Mouse (Mus musculus): ENCODE data around the gene Kif1a. TPM values are rescaled to one million over a fixed set of nuclear protein-coding genes. Genes with fewer than 3 reads are reported as not detected.

Gene Kif1a
- total RNA-seq, 2 experiments from 2014 or later = 1.4 to 5.7 TPM

DNA sequence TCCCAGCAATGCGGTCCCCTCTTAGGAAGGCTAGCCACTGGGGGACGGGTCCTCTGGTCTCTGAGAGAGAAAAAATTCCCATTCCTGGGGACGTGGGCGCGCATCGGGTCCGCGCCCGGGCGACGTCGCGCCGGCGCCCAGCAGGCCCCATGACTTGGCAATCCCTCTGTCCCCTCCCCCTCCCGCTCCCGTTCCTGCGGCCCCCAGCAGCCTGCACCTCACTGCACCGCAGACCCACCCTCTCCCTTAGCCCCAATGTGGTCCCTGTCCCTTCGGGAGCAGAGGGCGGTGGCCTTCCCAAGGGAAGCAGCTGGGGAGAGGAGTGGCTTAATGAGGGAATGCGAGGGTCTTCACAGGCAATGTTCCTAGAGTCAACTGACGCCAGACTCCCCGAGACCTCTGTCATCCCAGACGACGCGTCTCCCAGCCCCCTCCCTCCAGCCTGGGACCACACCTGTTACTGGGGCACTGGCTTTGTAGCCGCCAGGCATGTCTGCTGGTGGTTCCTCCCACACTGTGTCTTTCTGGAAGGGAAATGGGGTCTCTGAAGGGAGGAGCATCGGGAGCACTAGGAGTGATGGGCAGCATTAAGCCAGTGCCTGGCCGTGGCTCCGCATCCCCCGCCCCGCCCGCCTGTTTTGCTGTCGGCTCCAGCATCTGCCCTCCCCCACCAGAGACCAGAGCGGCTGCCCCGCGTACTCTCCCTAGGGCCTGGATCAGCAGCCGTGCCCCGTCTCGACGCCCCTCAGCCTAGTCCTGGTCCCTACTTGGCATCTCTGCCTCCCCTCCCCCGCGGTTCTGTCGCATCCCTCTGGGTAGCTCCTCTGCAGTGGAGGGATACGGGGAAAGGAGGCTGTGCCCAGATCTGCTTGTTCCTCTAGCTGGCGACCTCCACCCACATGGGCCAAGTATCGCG lies 917 bp downstream of the Kif1a start:
- intact Hi-C loops (cut with DNase I; ENCODE audit: low total_unique reads) = no loop called here
- DNase-seq = no peak

DNA sequence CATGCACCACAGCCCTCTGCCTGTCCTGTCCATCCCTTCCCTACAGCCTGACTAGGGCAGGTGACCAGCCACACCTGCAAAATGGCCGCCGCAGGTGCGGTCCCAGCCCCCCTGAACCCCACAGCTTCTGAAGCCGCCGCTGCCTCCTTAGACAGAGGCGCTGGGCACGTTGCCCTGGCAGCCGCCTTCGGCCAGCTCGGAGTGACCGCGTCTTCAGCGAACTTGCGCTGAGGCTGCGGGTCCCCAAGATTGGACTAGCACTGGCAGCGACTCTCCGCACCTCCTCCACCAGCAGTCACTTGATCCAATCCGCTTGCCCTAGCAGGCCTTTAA lies 1.5 kb downstream of the Kif1a start:
- intact Hi-C loops (cut with DNase I; ENCODE audit: low total_unique reads) = no loop called here
- DNase-seq = peak; percentile 19

GRCm38 (mm10) chr1:93098956-93099355 lies 2.8 kb downstream of the Kif1a start:
- DNase-seq = no peak
- intact Hi-C loops (cut with DNase I; ENCODE audit: low total_unique reads) = no loop called here

DNA sequence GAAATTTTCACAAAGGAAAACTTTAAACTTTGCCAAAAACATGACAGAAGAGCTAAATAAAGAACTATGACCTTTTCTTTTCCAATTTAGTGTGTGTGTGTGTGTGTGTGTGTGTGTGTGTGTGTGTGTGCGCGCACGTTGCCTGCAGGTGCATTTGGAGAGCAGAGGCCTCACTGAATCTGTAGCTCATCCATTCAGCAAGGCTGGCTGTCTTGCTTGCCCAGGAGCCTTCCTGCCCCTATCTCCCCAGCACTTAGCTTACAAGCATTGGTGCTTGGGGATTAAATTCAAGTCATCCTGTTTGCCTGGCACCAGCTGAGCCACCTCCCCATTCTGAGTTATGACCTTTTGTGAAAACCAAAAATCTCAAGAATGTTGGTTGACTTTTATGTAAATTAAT lies 9.2 kb downstream of the Kif1a start:
- DNase-seq = no peak
- intact Hi-C loops (cut with DNase I; ENCODE audit: low total_unique reads) = no loop called here

DNA sequence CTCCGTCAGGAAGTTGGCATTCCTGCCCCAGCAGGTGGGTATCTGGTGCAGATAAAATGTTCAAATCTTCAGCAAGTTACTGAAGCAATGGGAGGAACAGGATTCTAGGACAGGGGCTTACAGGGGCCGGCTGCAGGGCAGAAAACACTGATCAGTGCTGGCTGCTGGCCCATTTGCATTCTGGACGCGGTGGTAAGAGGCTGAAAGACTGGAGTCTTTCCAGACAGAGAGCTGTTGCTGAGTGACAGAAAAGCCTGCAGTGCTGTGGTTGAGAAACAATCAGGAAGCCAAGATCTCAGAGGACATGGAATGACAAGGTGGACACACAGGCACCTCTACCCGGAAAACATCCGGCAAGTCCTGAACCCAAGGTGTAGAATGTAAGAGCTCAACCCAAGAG lies 16.6 kb downstream of the Kif1a start:
- DNase-seq = no peak
- intact Hi-C loops (cut with DNase I; ENCODE audit: low total_unique reads) = no loop called here

- DNase-seq = no peak
- intact Hi-C loops (cut with DNase I; ENCODE audit: low total_unique reads) = loop anchor here (5.0 kb wide), 1 partner anchor 121 kb away; no protein-coding TSS in a partner anchor
Measured at GRCm38 (mm10) chr1:93083420-93084285, 18.1 kb downstream of the Kif1a start.

DNA sequence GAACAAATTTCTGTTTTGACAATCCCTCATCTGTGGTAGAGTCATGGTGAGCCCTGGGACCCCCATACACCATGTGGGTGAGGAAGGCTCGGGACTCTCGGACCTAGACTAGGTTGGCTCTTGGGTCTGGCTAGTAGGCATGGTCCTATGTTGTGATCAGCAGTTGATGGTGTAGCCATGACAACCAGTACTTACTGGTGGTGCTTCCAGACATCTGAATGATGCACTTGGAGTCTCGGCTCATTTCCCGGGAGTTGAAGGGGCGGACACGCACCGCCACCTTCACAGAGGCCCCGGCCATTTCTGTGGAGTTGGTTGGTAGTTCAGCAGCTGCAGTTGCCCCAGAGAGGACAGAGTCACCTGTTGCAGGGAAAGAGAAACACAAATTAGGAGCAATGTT lies 19.6 kb downstream of the Kif1a start:
- DNase-seq = no peak
- intact Hi-C loops (cut with DNase I; ENCODE audit: low total_unique reads) = loop anchor here (5.0 kb wide), 1 partner anchor 120 kb away; no protein-coding TSS in a partner anchor

- peak; percentile 35 for DNase-seq
Measured at GRCm38 (mm10) chr1:93080930-93081589, 20.7 kb downstream of the Kif1a start.

GRCm38 (mm10) chr1:93079602-93080001 lies 22.1 kb downstream of the Kif1a start:
- DNase-seq = no peak
- intact Hi-C loops (cut with DNase I; ENCODE audit: low total_unique reads) = loop anchor here (5.0 kb wide), 2 partner anchors 57 to 117 kb away; no protein-coding TSS in a partner anchor

More at GRCm38 (mm10) chr1:93080930-93081589, 20.7 kb downstream of the Kif1a start:
- intact Hi-C loops (cut with DNase I; ENCODE audit: low total_unique reads) = loop anchor here (5.0 kb wide), 1 partner anchor 119 kb away; no protein-coding TSS in a partner anchor

GRCm38 (mm10) chr1:93072279-93072865 lies 29.4 kb downstream of the Kif1a start:
- intact Hi-C loops (cut with DNase I; ENCODE audit: low total_unique reads) = no loop called here
- no peak for DNase-seq

GRCm38 (mm10) chr1:93071487-93071971 lies 30.2 kb downstream of the Kif1a start:
- no peak for DNase-seq
- intact Hi-C loops (cut with DNase I; ENCODE audit: low total_unique reads) = no loop called here

DNA sequence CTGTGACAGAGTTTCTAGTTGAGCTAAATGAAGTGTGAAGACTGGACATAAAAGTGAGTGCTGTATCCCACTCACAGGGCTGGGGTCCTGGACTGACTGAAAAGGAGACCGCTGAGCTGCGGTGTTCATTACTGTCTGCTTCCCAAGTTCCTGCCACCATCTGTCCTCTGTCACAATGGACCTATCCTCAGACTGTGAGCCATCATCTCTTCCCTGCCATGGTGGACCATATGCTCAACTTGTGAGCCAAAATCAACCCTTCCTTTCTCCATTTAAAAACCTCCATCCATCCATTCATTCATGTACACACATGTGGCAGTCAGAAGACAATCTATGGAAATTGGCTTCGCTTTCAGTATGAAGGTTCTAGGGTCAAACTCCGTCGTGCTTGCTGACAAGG lies 30.9 kb downstream of the Kif1a start:
- DNase-seq = no peak

DNA sequence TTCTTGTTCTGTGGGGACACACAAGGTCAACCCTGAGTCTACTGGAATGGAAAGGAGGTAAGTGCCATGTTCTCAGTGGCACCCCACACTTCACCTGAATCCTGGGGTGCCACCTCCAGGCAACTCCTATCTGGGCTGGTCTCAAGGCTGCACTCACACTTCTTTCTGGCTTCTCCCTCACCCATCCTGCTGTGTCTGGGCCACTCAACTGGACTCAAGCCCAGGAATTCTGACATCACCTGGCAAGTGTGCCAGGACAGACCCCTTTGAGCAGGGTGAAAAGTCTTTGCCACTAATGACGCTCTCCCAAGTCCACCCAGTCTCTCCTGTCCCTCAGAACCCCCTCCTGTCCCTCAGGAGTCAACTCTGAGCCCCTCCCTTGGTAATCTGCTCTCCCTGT lies 33.2 kb downstream of the Kif1a start:
- no peak for DNase-seq
- intact Hi-C loops (cut with DNase I; ENCODE audit: low total_unique reads) = no loop called here

More for the DNA sequence above, 30.9 kb downstream of the Kif1a start:
- intact Hi-C loops (cut with DNase I; ENCODE audit: low total_unique reads) = no loop called here

- DNase-seq = peak; percentile 26
- intact Hi-C loops (cut with DNase I; ENCODE audit: low total_unique reads) = no loop called here
Measured at GRCm38 (mm10) chr1:93065654-93066053, 36.1 kb downstream of the Kif1a start.

GRCm38 (mm10) chr1:93063694-93064093 lies 38.1 kb downstream of the Kif1a start:
- intact Hi-C loops (cut with DNase I; ENCODE audit: low total_unique reads) = no loop called here
- DNase-seq = no peak

DNA sequence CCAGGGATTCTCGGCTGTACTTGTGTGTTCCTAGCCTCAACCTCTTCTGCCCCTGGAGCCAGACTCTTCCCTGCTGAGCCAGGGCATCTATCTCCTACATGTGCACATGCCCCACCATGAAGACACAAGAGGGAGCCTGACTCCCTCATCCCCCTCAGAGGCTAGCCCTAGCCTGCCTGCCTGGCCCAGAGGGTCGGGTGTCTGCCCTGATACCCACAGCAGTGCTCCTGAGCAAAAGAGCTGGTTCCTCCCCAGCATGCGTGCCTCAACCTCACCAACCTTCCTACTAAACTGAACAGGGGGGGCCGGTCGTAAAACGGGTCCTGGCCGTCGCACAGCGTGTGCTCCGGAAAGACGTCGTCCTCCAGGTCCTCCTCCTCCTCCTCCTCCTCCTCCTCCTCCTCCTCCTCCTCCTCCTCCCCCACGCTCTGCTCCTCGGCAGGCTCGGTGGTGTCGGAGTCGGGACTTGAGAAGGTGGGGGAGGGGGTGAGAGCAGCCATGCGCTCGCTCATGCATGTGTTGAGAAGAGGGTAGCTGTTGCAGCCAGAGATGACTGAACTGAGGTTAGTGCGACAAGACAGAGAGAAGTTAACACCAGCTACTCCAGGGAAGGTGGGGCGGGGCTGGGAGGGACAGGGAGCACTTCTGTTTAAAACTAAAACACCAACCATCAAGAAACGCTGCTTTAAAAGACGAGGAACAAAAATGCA lies 50.5 kb downstream of the Kif1a start:
- intact Hi-C loops (cut with DNase I; ENCODE audit: low total_unique reads) = no loop called here

GRCm38 (mm10) chr1:93050071-93050470 lies 51.7 kb downstream of the Kif1a start:
- no peak for DNase-seq
- intact Hi-C loops (cut with DNase I; ENCODE audit: low total_unique reads) = no loop called here

More for the DNA sequence above, 50.5 kb downstream of the Kif1a start:
- no peak for DNase-seq

DNA sequence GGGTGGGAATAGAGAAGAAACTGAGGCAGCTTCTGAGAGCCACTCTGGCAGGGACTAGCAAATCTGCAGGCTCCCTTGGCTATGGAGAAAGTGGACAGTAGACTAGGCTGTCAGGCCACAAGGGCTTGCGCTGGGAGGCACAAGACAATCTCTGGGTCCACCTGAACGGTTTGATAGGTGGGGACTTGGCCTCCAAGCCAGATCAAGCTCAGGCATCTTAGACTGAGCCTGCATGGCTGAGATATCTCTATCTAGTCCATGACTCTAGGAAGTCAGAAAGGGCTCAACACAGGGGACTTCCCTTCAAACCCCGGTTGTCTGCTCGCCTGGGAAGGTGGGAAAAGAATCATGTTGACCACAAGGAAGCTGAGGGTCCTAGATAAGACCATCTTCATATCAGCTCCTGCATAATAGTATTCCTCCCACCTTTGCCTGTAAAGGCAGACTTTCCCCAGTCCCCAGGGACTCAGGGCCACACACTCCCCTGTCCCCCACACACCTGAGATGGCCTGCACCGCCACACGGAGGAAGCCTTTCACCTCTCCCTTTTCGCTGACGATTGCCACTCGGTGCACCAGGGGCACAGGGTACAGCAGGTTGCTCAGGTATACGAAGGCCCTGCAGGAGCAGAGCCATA lies 55.5 kb downstream of the Kif1a start:
- no peak for DNase-seq
- intact Hi-C loops (cut with DNase I; ENCODE audit: low total_unique reads) = no loop called here

Data from gastrocnemius, postnatal 14 days (tissue).